Mouse (Mus musculus) limb, embryonic 10.5 days (tissue): Measurements from ENCODE around the gene Ppp1r37. TPM values are rescaled to one million over a fixed set of nuclear protein-coding genes. Genes with fewer than 3 reads are reported as not detected.
A peak's percentile ranks its signal among the peaks of the same experiment; 100 is the strongest.

Experiments
- DNase-seq: peaks from one replicate; pipeline ENCODE4 v3.0.0-alpha.2; 2017; ENCODE audit warnings: low spot score
- H3K27ac ChIP-seq: fragments of 300-500 bp; sonication (generic); 2 replicates; pipeline ENCODE4 v1.5.1; 2016; ENCODE audit warnings: mild to moderate bottlenecking
- H3K27me3 ChIP-seq: fragments of 300-500 bp; sonication (generic); 2 replicates; pipeline ENCODE4 v1.6.1; 2016; ENCODE audit warnings: low read depth, mild to moderate bottlenecking; ENCODE audit not compliant: poor library complexity, severe bottlenecking
- H3K36me3 ChIP-seq: fragments of 300-500 bp; sonication (generic); 2 replicates; pipeline ENCODE4 v1.6.1; 2016; ENCODE audit warnings: mild to moderate bottlenecking, moderate library complexity
- H3K4me1 ChIP-seq: fragments of 300-500 bp; sonication (generic); 2 replicates; pipeline ENCODE4 v1.6.1; 2016
- H3K4me3 ChIP-seq: fragments of 300-500 bp; sonication (generic); 2 replicates; pipeline ENCODE4 v1.5.1; 2016; ENCODE audit warnings: mild to moderate bottlenecking, moderate library complexity
- H3K9me3 ChIP-seq: fragments of 300-500 bp; sonication (generic); replicated peaks from 2 replicates; pipeline ENCODE4 v1.6.1; 2016; ENCODE audit warnings: mild to moderate bottlenecking
- WGBS: fragments of 180-500 bp; shearing (Covaris S2); methylation state at CpG from one replicate; pipeline ENCODE4 v1.1.7; 2016; 5-methylcytosine and 5-hydroxymethylcytosine counted together
- polyA plus RNA-seq: library from polyadenylated mRNA; unstranded; fragments of >200 nt; fragmentation: Nextera tagmentation; extraction: Ambion mirVana; gene quantifications from 2 replicates; pipeline ENCODE4 v1.2.1, GENCODE M21; 2016

Gene Ppp1r37
- polyA plus RNA-seq, 1 experiment from 2014 or later = 27.2 TPM

DNA sequence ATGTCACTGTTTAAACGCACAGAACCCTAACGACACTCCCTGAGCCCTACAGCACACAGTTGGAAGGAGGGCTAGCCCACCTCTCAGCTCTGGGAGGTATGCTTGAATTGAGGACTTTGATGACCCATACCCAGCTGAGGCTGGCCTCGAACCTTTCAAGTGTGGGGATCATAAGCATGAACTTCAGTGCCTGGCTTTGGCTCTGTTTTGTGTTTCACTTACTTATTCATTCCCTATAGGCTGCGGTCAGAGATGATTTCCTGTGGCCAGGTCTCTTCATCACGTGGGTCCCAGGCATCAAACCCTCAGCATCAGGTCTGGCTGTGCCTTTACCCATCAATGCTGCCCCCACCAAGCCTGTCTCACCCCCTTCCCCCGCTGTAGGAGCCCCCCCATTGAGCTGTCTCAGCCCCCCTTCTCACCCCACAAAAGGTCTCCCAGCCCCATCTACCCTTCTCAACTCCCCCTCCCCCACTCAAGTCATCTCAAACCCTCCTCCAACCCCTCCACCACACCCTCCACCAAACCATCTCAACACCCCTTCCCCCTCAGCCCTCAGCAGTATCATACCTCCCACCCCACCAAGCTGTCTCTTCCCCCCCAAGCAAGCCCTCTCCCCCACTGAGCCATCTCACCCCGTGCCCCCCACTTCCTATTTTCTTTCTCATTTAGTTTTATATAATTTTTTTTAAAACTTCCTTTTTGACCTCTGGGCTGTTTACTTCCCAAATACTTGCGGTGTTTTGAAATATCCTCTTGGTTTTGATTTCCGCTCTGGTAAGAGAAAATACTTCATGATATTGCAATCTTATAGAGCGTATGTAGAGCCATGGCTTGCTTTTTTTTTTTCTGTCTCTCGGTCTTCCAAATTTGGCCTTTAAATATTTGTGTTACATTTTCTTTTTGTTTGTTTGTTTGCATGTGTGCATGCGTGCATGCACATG lies 62.2 kb downstream of the Ppp1r37 start:
- 75% methylated on average over 12 of the region's 12 CpGs for WGBS

GRCm38 (mm10) chr7:19498326-19498725 lies 64.5 kb downstream of the Ppp1r37 start:
- 76% methylated on average over 4 of the region's 4 CpGs for WGBS
- Histone ChIP-seq H3K4me3 (no peak overlapping the region), H3K36me3 (no peaks in the 10 kb centered on the region), H3K27ac (no peak overlapping the region), H3K4me1 (peaks cover 23% of the 10 kb centered on the region), H3K27me3 (peaks cover 1% of the 10 kb centered on the region; the same call in 1 of the 2 replicates), H3K9me3 (no peaks in the 10 kb centered on the region)
- DNase-seq = no peak

More for the DNA sequence above, 62.2 kb downstream of the Ppp1r37 start:
- H3K4me1 ChIP-seq = peaks cover 15% of the 10 kb centered on the region
- H3K4me3 ChIP-seq = no peak overlapping the region
- no peaks in the 10 kb centered on the region for H3K36me3 ChIP-seq
- no peaks in the 10 kb centered on the region for H3K27me3 ChIP-seq
- H3K9me3 ChIP-seq = no peaks in the 10 kb centered on the region
- no peak for DNase-seq
- no peak overlapping the region for H3K27ac ChIP-seq

- DNase-seq = no peak
- 76% methylated on average over 5 of the region's 5 CpGs for WGBS
- H3K36me3 ChIP-seq = no peaks in the 10 kb centered on the region
- H3K27ac ChIP-seq = no peak overlapping the region
- H3K4me1 ChIP-seq = peaks cover 33% of the 10 kb centered on the region
- no peaks in the 10 kb centered on the region for H3K9me3 ChIP-seq
- peaks cover 21% of the 10 kb centered on the region for H3K27me3 ChIP-seq
- no peak overlapping the region for H3K4me3 ChIP-seq
These were observed 66.7 kb downstream of the Ppp1r37 start for GRCm38 (mm10) chr7:19496214-19496555.

GRCm38 (mm10) chr7:19495521-19496213 lies 67.2 kb downstream of the Ppp1r37 start:
- no peak overlapping the region for H3K4me3 ChIP-seq
- no peaks in the 10 kb centered on the region for H3K9me3 ChIP-seq
- peaks cover 32% of the 10 kb centered on the region for H3K4me1 ChIP-seq
- H3K27me3 ChIP-seq = peaks cover 27% of the 10 kb centered on the region
- no peak overlapping the region for H3K27ac ChIP-seq
- no peak for DNase-seq
- H3K36me3 ChIP-seq = no peaks in the 10 kb centered on the region
- WGBS = 63% methylated on average over 20 of the region's 20 CpGs

DNA sequence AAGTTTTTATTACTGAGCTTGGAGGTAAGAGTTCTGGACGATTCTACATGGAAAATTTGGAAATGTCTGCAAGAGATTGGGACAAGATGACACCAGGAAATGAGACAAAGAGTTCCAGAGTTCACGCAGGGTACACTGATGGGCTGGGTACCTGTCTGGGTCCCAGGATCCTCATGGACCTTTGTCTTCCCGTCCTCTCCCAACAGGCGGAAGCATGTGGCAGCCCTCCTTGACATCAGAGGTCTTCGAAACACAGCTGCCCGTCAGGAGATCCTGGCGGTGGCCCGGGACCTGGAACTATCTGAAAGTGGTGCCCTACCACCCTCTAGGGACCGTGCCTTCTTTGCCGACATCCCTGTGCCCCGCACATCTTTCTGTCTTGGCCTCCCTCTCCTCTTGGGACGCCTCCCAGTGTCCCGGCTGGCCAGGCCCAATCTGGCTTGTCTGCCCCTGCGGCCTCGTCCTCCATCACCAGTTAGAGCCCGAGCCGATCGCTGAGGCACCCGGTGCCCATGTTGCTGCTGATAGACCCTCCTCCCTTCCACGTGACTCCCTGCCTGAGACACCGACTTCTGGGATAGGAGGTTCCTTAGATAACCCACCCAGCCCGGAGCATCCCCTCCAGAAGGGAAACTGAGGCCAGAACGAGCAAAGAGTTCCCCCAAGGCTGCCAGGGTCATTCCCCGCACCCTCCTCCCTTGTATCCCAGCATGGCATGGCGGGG lies 68.0 kb downstream of the Ppp1r37 start:
- no peak for DNase-seq

DNA sequence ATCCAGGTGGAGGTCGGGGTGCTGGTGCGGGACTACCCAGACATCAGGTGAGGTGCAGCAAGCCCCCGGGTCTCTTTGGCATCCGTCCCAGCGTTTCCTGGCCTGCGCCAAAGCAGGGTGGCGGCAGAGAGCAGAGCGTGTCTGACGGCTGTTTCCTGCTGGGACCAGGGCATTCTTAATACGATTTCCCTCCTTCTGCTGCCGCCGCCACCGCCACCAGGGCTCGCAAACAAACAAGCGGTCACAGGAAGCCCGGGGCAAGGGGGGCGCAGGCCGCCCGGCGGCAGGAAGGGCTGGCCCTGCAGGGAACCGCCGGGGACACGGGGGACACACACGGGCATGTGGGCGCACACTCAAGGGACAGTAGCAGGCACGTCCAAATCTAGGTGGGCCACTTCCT lies 71.1 kb downstream of the Ppp1r37 start:
- Histone ChIP-seq H3K36me3 (no peaks in the 10 kb centered on the region), H3K4me1 (peaks cover 27% of the 10 kb centered on the region), H3K9me3 (no peaks in the 10 kb centered on the region), H3K27ac (peak overlapping the region; percentile 72), H3K4me3 (peak overlapping the region; percentile 46), H3K27me3 (peaks cover 64% of the 10 kb centered on the region)
- 3% methylated on average over 26 of the region's 26 CpGs for WGBS
- peak; percentile 69 for DNase-seq

More for the DNA sequence above, 68.0 kb downstream of the Ppp1r37 start:
- H3K27ac ChIP-seq = no peak overlapping the region
- no peaks in the 10 kb centered on the region for H3K36me3 ChIP-seq
- H3K4me1 ChIP-seq = peaks cover 28% of the 10 kb centered on the region
- 89% methylated on average over 25 of the region's 25 CpGs for WGBS
- H3K27me3 ChIP-seq = peaks cover 34% of the 10 kb centered on the region
- H3K9me3 ChIP-seq = no peaks in the 10 kb centered on the region
- no peak overlapping the region for H3K4me3 ChIP-seq

DNA sequence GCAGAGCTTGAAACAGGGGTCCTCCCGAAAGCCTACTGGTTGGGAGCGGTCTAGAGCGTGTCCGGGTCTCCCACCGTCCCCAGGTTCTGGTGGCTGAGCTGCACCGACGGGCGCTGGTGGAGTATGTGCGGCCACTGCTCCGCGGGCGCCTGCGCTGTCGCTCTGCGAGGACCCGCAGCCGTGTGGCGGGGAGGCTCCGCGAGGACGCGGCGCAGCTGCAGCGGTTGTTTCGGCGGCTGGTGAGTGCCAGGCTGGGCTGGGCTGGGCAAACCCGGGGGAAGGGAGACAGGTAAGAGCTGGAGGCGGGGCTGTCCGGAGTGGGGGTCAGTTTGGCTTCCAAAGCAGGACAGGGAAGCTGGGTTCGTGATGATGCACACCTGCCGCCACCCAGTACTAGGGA lies 73.4 kb downstream of the Ppp1r37 start:
- peaks cover 67% of the 10 kb centered on the region for H3K27me3 ChIP-seq
- no peaks in the 10 kb centered on the region for H3K36me3 ChIP-seq
- no peak overlapping the region for H3K27ac ChIP-seq
- peak overlapping the region; percentile 44 for H3K4me3 ChIP-seq
- peak; percentile 54 for DNase-seq
- WGBS = 7% methylated on average over 31 of the region's 31 CpGs
- no peaks in the 10 kb centered on the region for H3K9me3 ChIP-seq
- peaks cover 15% of the 10 kb centered on the region for H3K4me1 ChIP-seq

DNA sequence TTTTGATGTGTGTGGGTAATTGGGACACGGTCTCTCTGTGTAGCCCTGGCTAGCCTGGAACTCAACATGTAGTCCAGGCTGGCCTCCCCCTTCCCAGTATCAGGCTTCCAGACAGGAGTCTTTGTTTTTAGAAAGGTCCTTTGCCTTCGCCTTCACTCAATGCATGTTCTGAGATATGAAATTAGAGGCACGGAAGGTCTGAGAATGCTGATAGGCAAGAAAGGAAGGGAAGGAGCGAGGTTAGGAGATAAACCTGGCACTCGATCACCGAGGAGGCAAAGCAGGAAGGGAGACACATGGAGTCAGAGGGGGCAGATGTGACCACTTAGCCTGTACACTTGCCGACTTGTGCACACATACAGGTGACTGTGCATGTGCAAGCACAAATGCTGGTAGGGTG lies 76.3 kb downstream of the Ppp1r37 start:
- Histone ChIP-seq H3K27me3 (peaks cover 49% of the 10 kb centered on the region), H3K4me1 (peaks cover 9% of the 10 kb centered on the region), H3K4me3 (no peak overlapping the region), H3K36me3 (no peaks in the 10 kb centered on the region), H3K27ac (no peak overlapping the region), H3K9me3 (no peaks in the 10 kb centered on the region)
- DNase-seq = no peak
- WGBS = 88% methylated on average over 7 of the region's 7 CpGs

GRCm38 (mm10) chr7:19485488-19485887 lies 77.4 kb downstream of the Ppp1r37 start:
- Histone ChIP-seq H3K36me3 (no peaks in the 10 kb centered on the region), H3K4me1 (peaks cover 6% of the 10 kb centered on the region), H3K9me3 (no peaks in the 10 kb centered on the region), H3K27me3 (peaks cover 39% of the 10 kb centered on the region), H3K27ac (no peak overlapping the region), H3K4me3 (no peak overlapping the region)
- DNase-seq = no peak
- WGBS = 94% methylated on average over 1 of the region's 1 CpGs

DNA sequence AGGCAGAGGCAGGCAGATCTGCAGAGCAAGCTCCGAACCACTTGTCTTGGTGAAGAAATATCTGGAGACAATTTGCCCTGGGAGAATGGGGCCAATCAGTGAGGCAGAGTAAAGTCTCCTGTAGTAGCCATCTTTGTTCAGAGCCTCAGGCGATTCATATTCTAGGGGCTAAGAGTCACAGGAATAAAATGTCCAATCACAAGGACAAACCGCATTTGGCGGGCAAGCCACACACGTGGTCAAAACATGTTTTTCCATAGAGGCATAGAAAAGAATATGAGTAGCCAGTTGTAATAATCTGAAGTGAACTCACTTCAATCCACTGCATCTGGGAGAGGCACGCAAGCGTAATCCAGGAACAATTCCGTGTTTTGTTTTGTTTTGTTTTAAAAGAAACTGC lies 79.6 kb downstream of the Ppp1r37 start:
- H3K36me3 ChIP-seq = no peaks in the 10 kb centered on the region
- no peak overlapping the region for H3K4me3 ChIP-seq
- no peaks in the 10 kb centered on the region for H3K9me3 ChIP-seq
- H3K27ac ChIP-seq = no peak overlapping the region
- peaks cover 18% of the 10 kb centered on the region for H3K27me3 ChIP-seq
- WGBS = 85% methylated on average over 8 of the region's 8 CpGs
- peaks cover under 1% of the 10 kb centered on the region; the same call in 1 of the 2 replicates for H3K4me1 ChIP-seq
- DNase-seq = no peak
